Mouse (Mus musculus) liver, adult 2 months (tissue): Measurements from ENCODE around the gene L3hypdh. TPM values are rescaled to one million over a fixed set of nuclear protein-coding genes. Genes with fewer than 3 reads are reported as not detected.

Experiments used
- DNase-seq: peaks from one replicate; pipeline ENCODE4 v3.0.0-alpha.2; 2011; ENCODE audit warnings: low read depth, low spot score; ENCODE audit errors: extremely low read depth
- H3K27ac ChIP-seq: fragments of 200-500 bp; replicated peaks from 2 replicates; pipeline ENCODE4 v1.5.1; 2012; ENCODE audit warnings: low read depth, mild to moderate bottlenecking, control low read depth, inconsistent platforms, low read length; ENCODE audit not compliant: insufficient read depth
- H3K27me3 ChIP-seq: fragments of 200-500 bp; 2 replicates; pipeline ENCODE4 v1.6.1; 2012; ENCODE audit warnings: mild to moderate bottlenecking, moderate library complexity, low read length, inconsistent platforms; ENCODE audit not compliant: control insufficient read depth, insufficient read depth
- H3K36me3 ChIP-seq: fragments of 200-500 bp; 2 replicates; pipeline ENCODE4 v1.6.1; 2012; ENCODE audit warnings: low read length, inconsistent platforms; ENCODE audit not compliant: control insufficient read depth, insufficient read depth
- H3K4me1 ChIP-seq: fragments of 200-500 bp; 2 replicates; pipeline ENCODE4 v1.6.1; 2011; ENCODE audit warnings: low read length; ENCODE audit not compliant: control insufficient read depth, insufficient read depth
- H3K4me3 ChIP-seq: fragments of 200-500 bp; 2 replicates; pipeline ENCODE4 v1.5.1; 2011; ENCODE audit warnings: low read depth, mild to moderate bottlenecking, control low read depth, low read length, moderate library complexity; ENCODE audit not compliant: insufficient read depth
- H3K79me2 ChIP-seq: fragments of 200-500 bp; 2 replicates; pipeline ENCODE4 v1.6.1; 2012; ENCODE audit warnings: inconsistent platforms, mild to moderate bottlenecking, low read length, moderate library complexity; ENCODE audit not compliant: control insufficient read depth, insufficient read depth
- H3K9ac ChIP-seq: fragments of 200-500 bp; 2 replicates; pipeline ENCODE4 v1.6.1; 2012; ENCODE audit warnings: low read depth, mild to moderate bottlenecking, control low read depth, inconsistent platforms, low read length
- CTCF ChIP-seq: fragments of 200-500 bp; IDR thresholded peaks from 2 replicates; pipeline ENCODE4 v1.5.1; 2011; ENCODE audit warnings: low read depth, low read length, control low read depth
- POLR2A ChIP-seq: fragments of 200-500 bp; IDR thresholded peaks from 2 replicates; pipeline ENCODE4 v1.6.1; 2011; ENCODE audit warnings: low read length, control low read depth; ENCODE audit not compliant: insufficient read depth; ENCODE audit errors: extremely low read depth
- WGBS: fragments of 180-500 bp; shearing (Covaris S2); methylation state at CpG from one replicate; pipeline ENCODE4 v1.1.7; 2018; 5-methylcytosine and 5-hydroxymethylcytosine counted together
- polyA plus RNA-seq: library from polyadenylated mRNA; depleted of rRNA; stranded (reverse); fragments of >200 nt; gene quantifications from 2 replicates; pipeline ENCODE4 v1.2.3, GENCODE M21; 2012
- total RNA-seq: library from RNA; depleted of rRNA; stranded (reverse); fragments of >200 nt; gene quantifications from 2 replicates; pipeline ENCODE4 v1.2.3, GENCODE M21; 2014

The L3hypdh gene
- total and polyA plus RNA-seq, 2 experiments = 26.6 to 33.1 TPM

GRCm38 (mm10) chr12:72084261-72085023 lies 797 bp downstream of the L3hypdh start:
- Histone ChIP-seq H3K36me3 (no peaks in the 10 kb centered on the region), H3K4me3 (peak overlapping the region; percentile 82), H3K9ac (peak overlapping the region; percentile 88), H3K27me3 (no peaks in the 10 kb centered on the region), H3K79me2 (no peaks in the 10 kb centered on the region; the same call in 1 of the 2 replicates), H3K4me1 (peaks cover 8% of the 10 kb centered on the region; the same call in 1 of the 2 replicates), H3K27ac (peak overlapping the region; percentile 94)
- peak; percentile 84 for DNase-seq
- no peak for TF ChIP-seq CTCF
- TF ChIP-seq POLR2A = peak; percentile 38; the same call in 1 of the 2 replicates
- 5% methylated on average over 46 of the region's 46 CpGs for WGBS

GRCm38 (mm10) chr12:72083265-72083664 lies 2.0 kb downstream of the L3hypdh start:
- Histone ChIP-seq H3K4me3 (no peak overlapping the region), H3K79me2 (no peaks in the 10 kb centered on the region; the same call in 1 of the 2 replicates), H3K4me1 (peaks cover 10% of the 10 kb centered on the region; the same call in 1 of the 2 replicates), H3K36me3 (no peaks in the 10 kb centered on the region), H3K9ac (no peak overlapping the region), H3K27me3 (no peaks in the 10 kb centered on the region), H3K27ac (no peak overlapping the region)
- no peak for DNase-seq
- TF ChIP-seq POLR2A (no peak), CTCF (no peak)
- WGBS = 83% methylated on average over 9 of the region's 9 CpGs

DNA sequence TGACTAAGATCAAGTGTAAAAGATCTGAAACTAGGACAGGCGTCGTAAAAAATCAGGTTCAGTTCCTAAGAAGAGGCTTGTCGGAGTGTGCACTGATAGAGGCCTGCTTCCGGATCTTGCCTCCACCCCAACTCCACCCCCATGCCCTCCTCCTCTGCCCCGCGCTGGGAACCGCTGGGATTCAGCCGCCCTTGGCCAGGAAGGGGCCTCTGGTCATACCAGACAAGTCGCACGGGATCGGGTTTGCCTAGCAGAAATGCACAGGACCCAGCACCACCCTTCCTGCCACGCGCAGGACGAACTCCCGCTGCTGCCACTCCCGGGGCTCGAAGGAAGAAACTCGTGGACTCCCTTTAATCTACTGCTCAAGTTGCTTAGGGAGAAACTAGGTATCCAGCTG lies 2.9 kb downstream of the L3hypdh start:
- peak overlapping the region; percentile 47; the same call in 1 of the 2 replicates for H3K4me3 ChIP-seq
- no peaks in the 10 kb centered on the region for H3K27me3 ChIP-seq
- peak; percentile 41 for DNase-seq
- no peaks in the 10 kb centered on the region for H3K36me3 ChIP-seq
- peak overlapping the region; percentile 56 for H3K9ac ChIP-seq
- no peaks in the 10 kb centered on the region for H3K79me2 ChIP-seq
- H3K27ac ChIP-seq = no peak overlapping the region
- peaks cover 10% of the 10 kb centered on the region; the same call in 1 of the 2 replicates for H3K4me1 ChIP-seq
- WGBS = 29% methylated on average over 18 of the region's 18 CpGs
- no peak for TF ChIP-seq POLR2A
- TF ChIP-seq CTCF = no peak

GRCm38 (mm10) chr12:72081961-72082360 lies 3.3 kb downstream of the L3hypdh start:
- no peak overlapping the region for H3K9ac ChIP-seq
- DNase-seq = no peak
- WGBS = 88% methylated on average over 3 of the region's 3 CpGs
- no peak for TF ChIP-seq CTCF
- TF ChIP-seq POLR2A = no peak
- H3K79me2 ChIP-seq = no peaks in the 10 kb centered on the region
- peaks cover 10% of the 10 kb centered on the region; the same call in 1 of the 2 replicates for H3K4me1 ChIP-seq
- H3K27me3 ChIP-seq = no peaks in the 10 kb centered on the region
- no peak overlapping the region for H3K27ac ChIP-seq
- no peak overlapping the region for H3K4me3 ChIP-seq
- H3K36me3 ChIP-seq = peaks cover 3% of the 10 kb centered on the region; the same call in 1 of the 2 replicates

DNA sequence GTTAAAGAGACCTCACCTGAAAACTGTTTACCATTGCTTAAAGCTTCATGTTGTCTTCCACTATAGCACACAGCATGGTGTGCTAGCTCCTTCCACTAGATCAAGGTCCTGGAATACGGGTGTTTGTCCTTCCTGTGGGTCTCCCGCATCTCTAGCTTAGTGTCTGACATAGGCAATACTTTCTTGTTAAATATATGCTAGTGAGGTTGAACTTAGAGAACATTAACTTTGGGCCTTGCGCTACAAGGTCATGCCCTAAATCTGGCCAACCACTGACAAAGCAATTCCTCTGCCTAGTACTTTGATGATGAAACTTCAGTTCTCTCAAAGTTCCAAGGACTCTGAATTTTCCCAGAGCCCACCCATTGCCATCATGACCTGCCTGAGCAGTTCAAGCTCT lies 7.0 kb downstream of the L3hypdh start:
- Histone ChIP-seq H3K4me3 (no peak overlapping the region), H3K4me1 (peaks cover 4% of the 10 kb centered on the region; the same call in 1 of the 2 replicates), H3K9ac (no peak overlapping the region), H3K27ac (no peak overlapping the region), H3K36me3 (peaks cover 25% of the 10 kb centered on the region), H3K27me3 (no peaks in the 10 kb centered on the region), H3K79me2 (no peaks in the 10 kb centered on the region)
- TF ChIP-seq POLR2A (no peak), CTCF (no peak)
- peak; percentile 77 for DNase-seq
- 17% methylated on average over 3 of the region's 3 CpGs for WGBS
